Mouse (Mus musculus): ENCODE measurements around the gene Btg2. TPM values are rescaled to one million over a fixed set of nuclear protein-coding genes. Genes with fewer than 3 reads are reported as not detected.
A peak's percentile ranks its signal among the peaks of the same experiment; 100 is the strongest.

Btg2 gene
- polyA plus RNA-seq, 1 experiment from 2014 or later: 31.7 TPM

DNA sequence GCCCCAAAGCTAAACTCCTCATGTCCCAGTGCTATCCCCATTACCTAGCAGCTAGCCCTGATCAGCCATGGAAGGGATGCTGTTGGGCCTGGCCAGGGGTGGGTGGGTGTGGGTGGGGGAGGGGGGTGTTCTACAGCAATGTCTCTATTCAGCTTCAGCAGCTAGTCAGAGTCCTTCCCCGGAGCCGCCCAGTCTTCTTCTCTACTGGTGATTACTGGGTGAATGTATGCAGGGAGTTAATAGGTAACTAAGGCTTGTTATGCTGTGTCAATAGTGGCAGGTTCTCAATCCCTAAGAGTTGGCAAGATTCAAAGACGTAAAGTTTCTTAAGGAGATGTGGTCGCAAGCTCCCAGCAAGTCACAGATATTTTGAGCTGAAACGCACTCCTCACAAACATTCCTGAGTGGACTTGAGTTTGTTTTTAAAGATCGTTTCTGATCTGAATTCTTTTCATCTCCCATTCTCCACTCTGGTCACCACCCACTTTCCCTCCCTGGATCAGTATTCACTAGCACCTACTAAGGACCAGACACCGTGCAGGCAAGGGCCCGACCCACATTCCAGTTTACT, 8.7 kb downstream of the Btg2 start:
- Histone ChIP-seq H3K4me3 (ENCODE audit: low read depth, low read length) (no peak overlapping the region), H3K4me2 (no peak overlapping the region), H3K4me1 (ENCODE audit: control insufficient read depth, insufficient read depth, low read length) (peaks cover 47% of the 10 kb centered on the region), H3K9me3 (replicated peaks; ENCODE audit: control insufficient read depth, low read length) (no peaks in the 10 kb centered on the region), H3K27ac (ENCODE audit: low read depth, low read length) (no peak overlapping the region), H3K9ac (ENCODE audit: low read depth, low read length) (no peak overlapping the region), H3K27me3 (ENCODE audit: control insufficient read depth, insufficient read depth, low read length) (no peaks in the 10 kb centered on the region), H3K36me3 (ENCODE audit: control insufficient read depth, insufficient read depth, low read length) (no peaks in the 10 kb centered on the region)
- ATAC-seq (replicated peaks; ENCODE audit: insufficient number of reproducible peaks, low FRiP score, low TSS enrichment): no peak
- WGBS (ENCODE audit: insufficient replicate concordance): 65% methylated on average over 8 of the region's 8 CpGs

DNA sequence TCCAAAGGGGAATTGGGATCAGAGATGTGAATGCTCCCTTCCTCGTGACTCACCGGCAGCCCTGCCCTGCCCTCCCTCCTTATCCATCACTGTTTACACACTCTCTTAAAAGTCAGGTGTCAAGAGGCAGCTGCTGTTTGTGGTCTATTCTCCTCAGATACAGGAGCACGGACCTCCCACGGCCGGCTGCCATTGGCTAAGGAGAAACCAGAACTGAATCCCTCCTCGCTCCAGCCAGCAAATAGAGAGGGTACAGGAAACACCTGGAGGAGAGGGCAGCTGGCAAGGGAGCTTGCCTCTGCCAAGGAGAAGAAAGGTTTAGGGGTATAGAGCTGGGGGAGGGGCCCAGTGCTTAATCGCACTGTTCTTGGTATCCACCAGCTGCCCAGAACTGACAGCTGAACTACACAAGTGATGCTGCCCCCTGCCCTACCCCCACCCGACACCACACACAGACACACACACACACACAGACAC, 11.7 kb downstream of the Btg2 start:
- H3K4me1 ChIP-seq (ENCODE audit: control insufficient read depth, insufficient read depth, low read length): peaks cover 56% of the 10 kb centered on the region
- H3K27me3 ChIP-seq (ENCODE audit: control insufficient read depth, insufficient read depth, low read length): no peaks in the 10 kb centered on the region
- H3K27ac ChIP-seq (ENCODE audit: low read depth, low read length): no peak overlapping the region
- H3K4me3 ChIP-seq (ENCODE audit: low read depth, low read length): no peak overlapping the region
- 18% methylated on average over 8 of the region's 8 CpGs for WGBS (ENCODE audit: insufficient replicate concordance)
- H3K9me3 ChIP-seq (replicated peaks; ENCODE audit: control insufficient read depth, low read length): no peaks in the 10 kb centered on the region
- H3K9ac ChIP-seq (ENCODE audit: low read depth, low read length): 0 out of 2 replicates have a peak overlapping the region, but pooled peaks have one; percentile 4
- H3K36me3 ChIP-seq (ENCODE audit: control insufficient read depth, insufficient read depth, low read length): no peaks in the 10 kb centered on the region
- H3K4me2 ChIP-seq: peak overlapping the region; percentile 18; the same call in 1 of the 2 replicates
- ATAC-seq (replicated peaks; ENCODE audit: insufficient number of reproducible peaks, low FRiP score, low TSS enrichment): no peak; the same call in 1 of the 2 replicates

DNA sequence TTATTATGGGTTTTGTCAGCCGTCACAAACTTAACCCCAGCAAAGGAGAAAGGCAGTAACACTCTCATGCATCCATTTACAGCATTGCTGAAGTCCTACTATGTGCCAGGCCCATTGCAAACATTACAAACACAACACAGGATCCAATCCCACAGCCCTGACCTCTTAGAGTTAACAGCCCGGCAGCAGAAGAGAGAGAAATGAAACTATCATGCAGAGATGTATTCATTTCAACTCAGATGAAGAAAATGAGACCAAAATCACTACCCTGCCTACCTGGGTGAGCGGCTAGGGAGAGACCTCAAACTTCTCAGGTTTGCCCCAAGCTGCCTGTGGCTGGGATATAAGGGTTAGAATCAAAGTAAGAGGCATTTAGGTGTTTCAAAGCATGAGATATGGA, 12.4 kb downstream of the Btg2 start:
- H3K4me2 ChIP-seq: no peak overlapping the region

GRCm38 (mm10) chr1:134065241-134065809, 13.6 kb downstream of the Btg2 start:
- peak overlapping the region; percentile 42 for H3K27ac ChIP-seq (ENCODE audit: low read depth, low read length)
- no peaks in the 10 kb centered on the region for H3K27me3 ChIP-seq (ENCODE audit: control insufficient read depth, insufficient read depth, low read length)
- H3K9ac ChIP-seq (ENCODE audit: low read depth, low read length): no peak overlapping the region
- 58% methylated on average over 4 of the region's 4 CpGs for WGBS (ENCODE audit: insufficient replicate concordance)
- peaks cover 57% of the 10 kb centered on the region for H3K4me1 ChIP-seq (ENCODE audit: control insufficient read depth, insufficient read depth, low read length)
- H3K4me2 ChIP-seq: no peak overlapping the region
- H3K4me3 ChIP-seq (ENCODE audit: low read depth, low read length): no peak overlapping the region
- no peaks in the 10 kb centered on the region for H3K36me3 ChIP-seq (ENCODE audit: control insufficient read depth, insufficient read depth, low read length)
- no peak for ATAC-seq (replicated peaks; ENCODE audit: insufficient number of reproducible peaks, low FRiP score, low TSS enrichment)
- no peaks in the 10 kb centered on the region for H3K9me3 ChIP-seq (replicated peaks; ENCODE audit: control insufficient read depth, low read length)

More for the DNA sequence above, 12.4 kb downstream of the Btg2 start:
- ATAC-seq (replicated peaks; ENCODE audit: insufficient number of reproducible peaks, low FRiP score, low TSS enrichment): no peak
- no peak overlapping the region for H3K9ac ChIP-seq (ENCODE audit: low read depth, low read length)
- peaks cover 59% of the 10 kb centered on the region for H3K4me1 ChIP-seq (ENCODE audit: control insufficient read depth, insufficient read depth, low read length)
- no peaks in the 10 kb centered on the region for H3K9me3 ChIP-seq (replicated peaks; ENCODE audit: control insufficient read depth, low read length)
- H3K4me3 ChIP-seq (ENCODE audit: low read depth, low read length): no peak overlapping the region
- no peaks in the 10 kb centered on the region for H3K27me3 ChIP-seq (ENCODE audit: control insufficient read depth, insufficient read depth, low read length)
- WGBS (ENCODE audit: insufficient replicate concordance): 65% methylated on average over 3 of the region's 3 CpGs
- H3K36me3 ChIP-seq (ENCODE audit: control insufficient read depth, insufficient read depth, low read length): no peaks in the 10 kb centered on the region
- H3K27ac ChIP-seq (ENCODE audit: low read depth, low read length): no peak overlapping the region

DNA sequence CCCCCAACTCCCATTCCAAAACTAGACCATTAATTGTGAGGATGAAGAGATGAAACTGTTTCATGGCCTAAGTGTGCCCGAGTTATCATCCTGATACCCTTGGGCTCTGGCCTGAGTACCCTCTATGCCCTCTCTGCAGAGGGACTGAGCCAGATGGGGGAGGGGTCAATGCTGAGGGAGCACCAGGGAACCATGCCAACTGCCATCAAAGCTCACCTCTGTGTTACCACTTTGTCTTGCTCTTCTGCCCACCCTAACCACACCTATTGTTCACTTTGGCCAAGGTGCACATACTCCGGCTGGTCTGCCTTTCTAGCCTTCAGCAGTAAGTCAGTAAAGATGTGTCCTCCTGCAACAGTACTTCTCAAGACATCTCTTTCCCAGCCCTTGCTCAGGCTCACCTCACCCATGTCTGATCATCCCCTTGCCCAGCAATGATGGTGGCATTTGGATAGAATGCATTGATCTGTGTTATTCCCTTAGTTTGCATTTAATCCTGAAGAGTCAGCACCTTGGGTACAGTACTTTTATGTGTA, 14.6 kb downstream of the Btg2 start:
- H3K9ac ChIP-seq (ENCODE audit: low read depth, low read length): no peak overlapping the region
- H3K4me1 ChIP-seq (ENCODE audit: control insufficient read depth, insufficient read depth, low read length): peaks cover 63% of the 10 kb centered on the region
- H3K27ac ChIP-seq (ENCODE audit: low read depth, low read length): peak overlapping the region; percentile 88; the same call in 1 of the 2 replicates
- H3K36me3 ChIP-seq (ENCODE audit: control insufficient read depth, insufficient read depth, low read length): no peaks in the 10 kb centered on the region
- WGBS (ENCODE audit: insufficient replicate concordance): 91% methylated on average over 2 of the region's 2 CpGs
- H3K4me3 ChIP-seq (ENCODE audit: low read depth, low read length): no peak overlapping the region
- no peak overlapping the region for H3K4me2 ChIP-seq
- H3K9me3 ChIP-seq (replicated peaks; ENCODE audit: control insufficient read depth, low read length): no peaks in the 10 kb centered on the region
- no peak for ATAC-seq (replicated peaks; ENCODE audit: insufficient number of reproducible peaks, low FRiP score, low TSS enrichment)
- no peaks in the 10 kb centered on the region for H3K27me3 ChIP-seq (ENCODE audit: control insufficient read depth, insufficient read depth, low read length)

- Histone ChIP-seq H3K9ac (ENCODE audit: low read depth, low read length) (peak overlapping the region; percentile 74), H3K27me3 (ENCODE audit: control insufficient read depth, insufficient read depth, low read length) (no peaks in the 10 kb centered on the region), H3K27ac (ENCODE audit: low read depth, low read length) (peak overlapping the region; percentile 88), H3K9me3 (replicated peaks; ENCODE audit: control insufficient read depth, low read length) (no peaks in the 10 kb centered on the region), H3K4me1 (ENCODE audit: control insufficient read depth, insufficient read depth, low read length) (peaks cover 63% of the 10 kb centered on the region), H3K4me2 (peak overlapping the region; percentile 67), H3K36me3 (ENCODE audit: control insufficient read depth, insufficient read depth, low read length) (no peaks in the 10 kb centered on the region), H3K4me3 (ENCODE audit: low read depth, low read length) (peak overlapping the region; percentile 20; the same call in 1 of the 2 replicates)
- ATAC-seq (replicated peaks; ENCODE audit: insufficient number of reproducible peaks, low FRiP score, low TSS enrichment): no peak
- WGBS (ENCODE audit: insufficient replicate concordance): 24% methylated on average over 9 of the region's 9 CpGs
Measured at GRCm38 (mm10) chr1:134063773-134064125, 15.2 kb downstream of the Btg2 start.

DNA sequence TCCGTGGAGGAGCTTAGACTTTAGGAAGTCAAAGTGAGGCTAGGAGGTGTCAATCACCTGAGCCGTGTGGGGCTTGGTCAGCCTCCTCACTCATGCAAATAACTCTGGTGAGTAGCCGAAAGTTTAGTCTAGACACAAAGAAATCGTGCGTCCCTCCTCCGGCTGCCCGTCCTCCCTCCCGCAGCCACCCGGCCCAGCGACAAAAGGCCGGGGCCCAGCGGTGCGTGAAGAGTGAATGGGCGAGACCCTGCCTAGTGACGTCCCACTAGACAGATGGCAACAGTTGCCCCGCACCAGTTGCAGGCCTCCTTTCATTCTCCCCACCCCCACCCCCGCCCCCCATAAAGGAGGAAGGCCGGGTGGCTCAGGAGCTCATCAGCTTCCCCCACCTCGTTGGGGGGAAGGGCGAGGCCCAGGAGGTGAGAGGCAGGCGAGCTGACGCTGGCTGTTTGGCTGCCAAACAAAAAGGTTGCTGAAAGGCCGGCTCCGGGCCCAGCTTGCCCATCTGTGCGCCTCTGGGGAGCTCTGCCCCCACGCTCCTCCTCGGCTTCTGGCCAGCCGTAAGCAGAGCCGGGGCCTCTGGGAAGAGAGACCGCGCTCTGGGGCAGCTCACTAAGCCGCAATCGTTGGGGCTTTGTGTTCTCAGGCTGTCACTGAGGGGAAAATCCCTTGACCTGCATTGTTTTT, 15.7 kb downstream of the Btg2 start:
- no peak for ATAC-seq (replicated peaks; ENCODE audit: insufficient number of reproducible peaks, low FRiP score, low TSS enrichment)
- H3K9ac ChIP-seq (ENCODE audit: low read depth, low read length): peak overlapping the region; percentile 74
- peak overlapping the region; percentile 88 for H3K27ac ChIP-seq (ENCODE audit: low read depth, low read length)
- H3K36me3 ChIP-seq (ENCODE audit: control insufficient read depth, insufficient read depth, low read length): no peaks in the 10 kb centered on the region
- H3K9me3 ChIP-seq (replicated peaks; ENCODE audit: control insufficient read depth, low read length): no peaks in the 10 kb centered on the region
- H3K4me3 ChIP-seq (ENCODE audit: low read depth, low read length): peak overlapping the region; percentile 20
- H3K27me3 ChIP-seq (ENCODE audit: control insufficient read depth, insufficient read depth, low read length): no peaks in the 10 kb centered on the region
- peaks cover 63% of the 10 kb centered on the region for H3K4me1 ChIP-seq (ENCODE audit: control insufficient read depth, insufficient read depth, low read length)
- WGBS (ENCODE audit: insufficient replicate concordance): 4% methylated on average over 32 of the region's 33 CpGs
- H3K4me2 ChIP-seq: peak overlapping the region; percentile 67

GRCm38 (mm10) chr1:134062411-134063085, 16.4 kb downstream of the Btg2 start:
- H3K9me3 ChIP-seq (replicated peaks; ENCODE audit: control insufficient read depth, low read length): no peaks in the 10 kb centered on the region
- peak overlapping the region; percentile 20; the same call in 1 of the 2 replicates for H3K4me3 ChIP-seq (ENCODE audit: low read depth, low read length)
- peaks cover 63% of the 10 kb centered on the region for H3K4me1 ChIP-seq (ENCODE audit: control insufficient read depth, insufficient read depth, low read length)
- H3K27me3 ChIP-seq (ENCODE audit: control insufficient read depth, insufficient read depth, low read length): no peaks in the 10 kb centered on the region
- H3K36me3 ChIP-seq (ENCODE audit: control insufficient read depth, insufficient read depth, low read length): no peaks in the 10 kb centered on the region
- H3K27ac ChIP-seq (ENCODE audit: low read depth, low read length): peak overlapping the region; percentile 88
- peak overlapping the region; percentile 67 for H3K4me2 ChIP-seq
- WGBS (ENCODE audit: insufficient replicate concordance): 19% methylated on average over 11 of the region's 11 CpGs
- no peak for ATAC-seq (replicated peaks; ENCODE audit: insufficient number of reproducible peaks, low FRiP score, low TSS enrichment)
- peak overlapping the region; percentile 74 for H3K9ac ChIP-seq (ENCODE audit: low read depth, low read length)

Data from heart, embryonic 11.5 days (tissue).